Mouse (Mus musculus) retina, embryonic 14.5 days (tissue): Measurements from ENCODE around the gene Timm10b.

ENCODE experiments used
- DNase-seq: peaks from one replicate; pipeline ENCODE4 v3.0.0-alpha.2; 2015; ENCODE audit warnings: low spot score

The Timm10b gene

GRCm38 (mm10) chr7:105639756-105640155 is at the start of gene Timm10b:
Timm10b (plus strand) TSS chr7:105640056.
- DNase-seq, result no peak

- no peak for DNase-seq
Observed at GRCm38 (mm10) chr7:105590097-105590496, 49.8 kb upstream of the Timm10b start.

- DNase-seq, result peak; percentile 74
Observed at GRCm38 (mm10) chr7:105602860-105603623, 36.8 kb upstream of the Timm10b start.

- no peak for DNase-seq
Observed at GRCm38 (mm10) chr7:105608467-105608866, 31.4 kb upstream of the Timm10b start.

- DNase-seq, result no peak
Observed at GRCm38 (mm10) chr7:105611767-105612166, 28.1 kb upstream of the Timm10b start.

- no peak for DNase-seq
Observed at GRCm38 (mm10) chr7:105614400-105614799, 25.5 kb upstream of the Timm10b start.

GRCm38 (mm10) chr7:105615720-105616119 is 24.1 kb upstream of the Timm10b start:
- DNase-seq, result no peak

GRCm38 (mm10) chr7:105616561-105616960 is 23.3 kb upstream of the Timm10b start:
- no peak for DNase-seq

- no peak for DNase-seq
Observed at GRCm38 (mm10) chr7:105617810-105618209, 22.0 kb upstream of the Timm10b start.

GRCm38 (mm10) chr7:105619701-105620100 is 20.2 kb upstream of the Timm10b start:
- no peak for DNase-seq

- no peak for DNase-seq
Observed at GRCm38 (mm10) chr7:105621053-105621452, 18.8 kb upstream of the Timm10b start.

- DNase-seq, result peak; percentile 7
Observed at GRCm38 (mm10) chr7:105621646-105622292, 18.1 kb upstream of the Timm10b start.

- DNase-seq, result no peak
Observed at GRCm38 (mm10) chr7:105625397-105625796, 14.5 kb upstream of the Timm10b start.

GRCm38 (mm10) chr7:105628633-105629032 is 11.2 kb upstream of the Timm10b start:
- DNase-seq, result peak; percentile 41

GRCm38 (mm10) chr7:105632551-105632972 is 7.3 kb upstream of the Timm10b start:
- no peak for DNase-seq

- peak; percentile 92 for DNase-seq
Observed at GRCm38 (mm10) chr7:105633127-105633800, 6.6 kb upstream of the Timm10b start, which contains the start of gene Trim3. Trim3 (minus strand) TSS chr7:105633571.

GRCm38 (mm10) chr7:105633801-105634135 is 6.1 kb upstream of the Timm10b start:
- DNase-seq, result no peak

- DNase-seq, result peak; percentile 22
Observed at GRCm38 (mm10) chr7:105634272-105634920, 5.5 kb upstream of the Timm10b start.

GRCm38 (mm10) chr7:105635726-105636125 is 4.1 kb upstream of the Timm10b start:
- no peak for DNase-seq

GRCm38 (mm10) chr7:105638776-105639175 is 1.1 kb upstream of the Timm10b start:
- DNase-seq, result no peak

- no peak for DNase-seq
Observed at GRCm38 (mm10) chr7:105639304-105639703, 552 bp upstream of the Timm10b start.

- peak; percentile 99 for DNase-seq
Observed at GRCm38 (mm10) chr7:105640233-105640893, 507 bp downstream of the Timm10b start, which contains the start of the genes Arfip2 and Gm45799. Arfip2 (minus strand) TSS chr7:105640416. Gm45799 (plus strand) TSS chr7:105640552.
